Mouse (Mus musculus) embryonic facial prominence, embryonic 13.5 days (tissue): Measurements from ENCODE around the gene St6galnac3. TPM values are rescaled to one million over a fixed set of nuclear protein-coding genes. Genes with fewer than 3 reads are reported as not detected.

Source experiments
- ATAC-seq: fragments of 200-750 bp; cut with Nextera tagmentation; 2 replicates; pipeline ENCODE4 v1.8.0; 2017; ENCODE audit warnings: low read depth; ENCODE audit not compliant: insufficient number of reproducible peaks, insufficient read depth, low FRiP score, low TSS enrichment
- H3K27ac ChIP-seq: fragments of 300-500 bp; sonication (generic); 2 replicates; pipeline ENCODE4 v1.5.1; 2015; ENCODE audit warnings: moderate library complexity, mild to moderate bottlenecking, inconsistent platforms
- H3K27me3 ChIP-seq: fragments of 300-500 bp; sonication (generic); 2 replicates; pipeline ENCODE4 v1.6.1; 2015; ENCODE audit warnings: mild to moderate bottlenecking, inconsistent platforms
- H3K36me3 ChIP-seq: fragments of 300-500 bp; sonication (generic); 2 replicates; pipeline ENCODE4 v1.6.1; 2015; ENCODE audit warnings: mild to moderate bottlenecking, inconsistent platforms
- H3K4me1 ChIP-seq: fragments of 300-500 bp; sonication (generic); 2 replicates; pipeline ENCODE4 v1.6.1; 2015; ENCODE audit warnings: inconsistent platforms
- H3K4me2 ChIP-seq: fragments of 300-500 bp; sonication (generic); 2 replicates; pipeline ENCODE4 v1.6.1; 2015; ENCODE audit warnings: moderate library complexity, mild to moderate bottlenecking, inconsistent platforms
- H3K4me3 ChIP-seq: fragments of 300-500 bp; sonication (generic); 2 replicates; pipeline ENCODE4 v1.5.1; 2015; ENCODE audit warnings: mild to moderate bottlenecking, inconsistent platforms
- H3K9ac ChIP-seq: fragments of 300-500 bp; sonication (generic); 2 replicates; pipeline ENCODE4 v1.6.1; 2015; ENCODE audit warnings: mild to moderate bottlenecking, inconsistent platforms
- H3K9me3 ChIP-seq: fragments of 300-500 bp; sonication (generic); 2 replicates; pipeline ENCODE4 v1.6.1; 2016; ENCODE audit warnings: inconsistent platforms
- WGBS: fragments of 180-500 bp; shearing (Covaris S2); methylation state at CpG from one replicate; pipeline ENCODE4 v1.1.7; 2015; ENCODE audit warnings: mixed read lengths; 5-methylcytosine and 5-hydroxymethylcytosine counted together
- polyA plus RNA-seq: library from polyadenylated mRNA; unstranded; fragments of >200 nt; fragmentation: Nextera tagmentation; extraction: Ambion mirVana; gene quantifications from 2 replicates; pipeline ENCODE4 v1.2.1, GENCODE M21; 2015

Gene St6galnac3
- polyA plus RNA-seq, 1 experiment from 2014 or later = 60.3 TPM

- H3K27me3 ChIP-seq = no peaks in the 10 kb centered on the region
- H3K4me1 ChIP-seq = no peaks in the 10 kb centered on the region
- no peak overlapping the region for H3K4me3 ChIP-seq
- ATAC-seq = no peak
- no peak overlapping the region for H3K27ac ChIP-seq
- H3K36me3 ChIP-seq = no peaks in the 10 kb centered on the region
- H3K9me3 ChIP-seq = no peaks in the 10 kb centered on the region
- H3K9ac ChIP-seq = no peak overlapping the region
- no peak overlapping the region for H3K4me2 ChIP-seq
- WGBS = 89% methylated on average over 4 of the region's 4 CpGs
Measured at GRCm38 (mm10) chr3:153483691-153484090, 241.3 kb downstream of the St6galnac3 start.

DNA sequence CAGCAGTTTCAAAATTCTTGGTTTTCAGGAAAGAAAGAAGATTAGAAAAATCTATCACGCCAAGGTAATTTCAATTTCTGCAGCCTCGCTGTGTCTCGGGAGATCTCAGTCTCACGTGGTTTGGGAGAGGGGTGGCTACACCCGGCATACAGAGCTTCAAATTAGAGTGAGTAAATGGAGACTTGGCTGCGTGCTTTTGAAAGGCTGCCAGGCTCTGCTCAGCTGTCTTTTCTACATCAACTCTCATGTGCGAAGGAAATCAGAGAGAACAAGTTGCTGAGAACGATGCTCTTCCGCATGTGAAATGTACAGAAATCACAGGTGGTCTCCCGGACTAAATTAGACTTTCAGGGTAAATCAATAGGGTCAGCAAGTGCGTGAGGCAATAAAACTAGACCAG, 242.9 kb downstream of the St6galnac3 start:
- no peaks in the 10 kb centered on the region for H3K4me1 ChIP-seq

GRCm38 (mm10) chr3:153481012-153481411, 244.0 kb downstream of the St6galnac3 start:
- 90% methylated on average over 6 of the region's 6 CpGs for WGBS
- Histone ChIP-seq H3K27ac (no peak overlapping the region), H3K4me3 (no peak overlapping the region), H3K4me2 (no peak overlapping the region), H3K36me3 (no peaks in the 10 kb centered on the region), H3K9ac (no peak overlapping the region), H3K4me1 (no peaks in the 10 kb centered on the region), H3K27me3 (no peaks in the 10 kb centered on the region), H3K9me3 (no peaks in the 10 kb centered on the region)
- ATAC-seq = no peak

More for the DNA sequence above, 242.9 kb downstream of the St6galnac3 start:
- 70% methylated on average over 11 of the region's 11 CpGs for whole genome bisulfite sequencing
- no peaks in the 10 kb centered on the region for H3K9me3 ChIP-seq
- H3K4me3 ChIP-seq = no peak overlapping the region
- no peak overlapping the region for H3K9ac ChIP-seq
- ATAC-seq = no peak
- no peak overlapping the region for H3K4me2 ChIP-seq
- no peaks in the 10 kb centered on the region for H3K27me3 ChIP-seq
- no peaks in the 10 kb centered on the region for H3K36me3 ChIP-seq
- H3K27ac ChIP-seq = no peak overlapping the region

DNA sequence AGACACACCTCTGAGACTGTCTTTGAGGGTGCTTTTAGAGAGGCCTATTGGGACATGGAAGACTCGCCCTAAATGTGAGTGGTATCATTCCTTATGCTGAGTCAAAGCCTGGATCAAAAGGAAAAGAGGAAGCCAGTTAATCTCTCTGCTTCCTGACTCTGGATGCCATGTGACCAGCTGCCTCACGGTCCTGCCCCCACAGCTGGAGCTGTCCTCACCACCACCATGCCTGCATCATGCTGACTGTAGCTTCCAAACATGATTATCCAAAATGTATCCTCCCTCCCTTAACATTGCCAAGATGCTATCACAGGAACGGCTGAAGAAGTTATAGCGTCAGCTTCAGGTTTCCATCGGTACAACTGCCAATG, 244.4 kb downstream of the St6galnac3 start:
- H3K9ac ChIP-seq = no peak overlapping the region

DNA sequence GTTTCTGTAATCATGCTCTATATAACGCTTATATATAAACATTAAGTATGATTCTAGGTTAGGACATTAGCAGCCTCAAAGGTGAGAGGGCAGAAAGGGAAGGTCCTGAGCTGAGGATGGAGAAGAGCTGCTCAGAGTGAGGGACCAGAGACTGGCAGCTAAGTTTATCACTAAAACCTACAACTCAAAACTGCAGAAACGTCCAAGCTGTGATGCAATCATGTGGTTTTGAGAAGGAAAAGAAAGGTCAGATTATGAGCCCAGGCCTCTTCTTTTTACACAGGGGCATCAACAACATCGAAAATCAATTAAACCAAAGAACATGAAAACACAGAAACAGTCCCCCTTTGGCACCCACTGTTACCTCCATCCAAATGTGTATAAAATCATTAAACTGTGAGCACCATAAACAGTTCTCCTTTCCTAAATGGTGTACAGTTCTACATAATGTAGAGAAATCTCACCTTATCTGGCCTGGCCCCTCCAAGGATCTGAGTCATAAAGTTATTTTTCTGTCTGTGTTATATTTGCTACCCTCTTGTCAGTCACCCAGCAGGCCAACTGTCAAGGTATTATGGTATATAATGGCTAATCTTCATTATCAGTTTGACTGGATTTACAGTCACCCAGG, 244.9 kb downstream of the St6galnac3 start:
- Histone ChIP-seq H3K4me2 (no peak overlapping the region), H3K9ac (no peak overlapping the region), H3K9me3 (no peaks in the 10 kb centered on the region), H3K4me1 (no peaks in the 10 kb centered on the region), H3K36me3 (no peaks in the 10 kb centered on the region), H3K27ac (no peak overlapping the region), H3K27me3 (no peaks in the 10 kb centered on the region), H3K4me3 (no peak overlapping the region)
- no peak for ATAC-seq
- 86% methylated on average over 3 of the region's 3 CpGs for WGBS

More for the DNA sequence above, 244.4 kb downstream of the St6galnac3 start:
- Histone ChIP-seq H3K36me3 (no peaks in the 10 kb centered on the region), H3K4me2 (no peak overlapping the region), H3K27me3 (no peaks in the 10 kb centered on the region), H3K9me3 (no peaks in the 10 kb centered on the region), H3K27ac (no peak overlapping the region), H3K4me1 (no peaks in the 10 kb centered on the region), H3K4me3 (no peak overlapping the region)
- no peak for ATAC-seq
- 78% methylated on average over 5 of the region's 5 CpGs for WGBS

GRCm38 (mm10) chr3:153475919-153476318, 249.1 kb downstream of the St6galnac3 start:
- WGBS = 92% methylated on average over 9 of the region's 9 CpGs
- Histone ChIP-seq H3K4me3 (no peak overlapping the region), H3K9me3 (no peaks in the 10 kb centered on the region), H3K4me2 (no peak overlapping the region), H3K27me3 (no peaks in the 10 kb centered on the region), H3K36me3 (no peaks in the 10 kb centered on the region), H3K4me1 (no peaks in the 10 kb centered on the region), H3K9ac (no peak overlapping the region), H3K27ac (no peak overlapping the region)
- no peak for ATAC-seq

- no peak overlapping the region for H3K27ac ChIP-seq
- no peak overlapping the region for H3K4me3 ChIP-seq
- H3K4me1 ChIP-seq = no peaks in the 10 kb centered on the region
- no peak overlapping the region for H3K9ac ChIP-seq
- no peak for ATAC-seq
- no peaks in the 10 kb centered on the region for H3K27me3 ChIP-seq
- no peak overlapping the region for H3K4me2 ChIP-seq
- WGBS = 94% methylated on average over 20 of the region's 20 CpGs
- H3K9me3 ChIP-seq = no peaks in the 10 kb centered on the region
- no peaks in the 10 kb centered on the region for H3K36me3 ChIP-seq
Measured at GRCm38 (mm10) chr3:153475461-153475860, 249.5 kb downstream of the St6galnac3 start.

GRCm38 (mm10) chr3:153472583-153473471, 252.1 kb downstream of the St6galnac3 start:
- Histone ChIP-seq H3K36me3 (no peaks in the 10 kb centered on the region), H3K27me3 (no peaks in the 10 kb centered on the region), H3K4me1 (0 out of 2 replicates have a peak, but pooled peaks cover 4% of the 10 kb centered on the region), H3K27ac (no peak overlapping the region), H3K9ac (no peak overlapping the region), H3K9me3 (no peaks in the 10 kb centered on the region), H3K4me3 (no peak overlapping the region), H3K4me2 (no peak overlapping the region)
- no peak for ATAC-seq
- 87% methylated on average over 11 of the region's 11 CpGs for WGBS

DNA sequence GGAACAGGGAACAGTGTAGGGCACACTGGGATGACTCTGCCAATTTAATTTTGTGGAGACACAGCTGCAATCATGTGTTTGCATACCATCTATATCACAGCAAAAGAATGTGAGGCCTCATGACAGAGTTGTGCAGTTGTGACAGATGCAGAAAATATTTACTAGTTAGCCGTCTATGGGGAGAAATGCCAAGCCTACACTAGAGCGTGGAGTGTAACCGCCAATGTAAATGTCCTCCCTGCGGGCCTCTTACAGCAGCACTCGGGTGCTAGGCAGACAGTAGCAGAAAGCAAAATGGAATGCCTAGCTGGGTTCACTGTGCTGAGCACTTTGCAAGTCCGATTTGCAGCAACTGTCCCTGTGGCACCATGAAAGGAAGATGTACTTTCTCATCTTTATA, 261.1 kb downstream of the St6galnac3 start:
- peaks cover 16% of the 10 kb centered on the region for H3K36me3 ChIP-seq
- 91% methylated on average over 6 of the region's 6 CpGs for WGBS
- H3K27ac ChIP-seq = no peak overlapping the region
- H3K4me1 ChIP-seq = 0 out of 2 replicates have a peak, but pooled peaks cover 2% of the 10 kb centered on the region
- 0 out of 2 replicates have a peak, but pooled peaks cover 4% of the 10 kb centered on the region for H3K9me3 ChIP-seq
- no peak overlapping the region for H3K4me2 ChIP-seq
- no peak overlapping the region for H3K9ac ChIP-seq
- no peak for ATAC-seq
- no peaks in the 10 kb centered on the region for H3K27me3 ChIP-seq
- H3K4me3 ChIP-seq = no peak overlapping the region

- Histone ChIP-seq H3K4me2 (no peak overlapping the region), H3K27ac (no peak overlapping the region), H3K36me3 (peaks cover 17% of the 10 kb centered on the region), H3K9me3 (0 out of 2 replicates have a peak, but pooled peaks cover 7% of the 10 kb centered on the region), H3K27me3 (no peaks in the 10 kb centered on the region), H3K4me1 (no peaks in the 10 kb centered on the region), H3K4me3 (no peak overlapping the region), H3K9ac (no peak overlapping the region)
- WGBS = 99% methylated on average over 4 of the region's 4 CpGs
- ATAC-seq = no peak
Measured at GRCm38 (mm10) chr3:153460173-153460572, 264.8 kb downstream of the St6galnac3 start.

GRCm38 (mm10) chr3:153458593-153458992, 266.4 kb downstream of the St6galnac3 start:
- 72% methylated on average over 3 of the region's 3 CpGs for whole genome bisulfite sequencing
- 0 out of 2 replicates have a peak, but pooled peaks cover 7% of the 10 kb centered on the region for H3K9me3 ChIP-seq
- H3K27ac ChIP-seq = no peak overlapping the region
- H3K9ac ChIP-seq = no peak overlapping the region
- H3K4me1 ChIP-seq = no peaks in the 10 kb centered on the region
- no peak overlapping the region for H3K4me2 ChIP-seq
- no peak overlapping the region for H3K4me3 ChIP-seq
- no peaks in the 10 kb centered on the region for H3K27me3 ChIP-seq
- ATAC-seq = no peak
- peaks cover 17% of the 10 kb centered on the region for H3K36me3 ChIP-seq

DNA sequence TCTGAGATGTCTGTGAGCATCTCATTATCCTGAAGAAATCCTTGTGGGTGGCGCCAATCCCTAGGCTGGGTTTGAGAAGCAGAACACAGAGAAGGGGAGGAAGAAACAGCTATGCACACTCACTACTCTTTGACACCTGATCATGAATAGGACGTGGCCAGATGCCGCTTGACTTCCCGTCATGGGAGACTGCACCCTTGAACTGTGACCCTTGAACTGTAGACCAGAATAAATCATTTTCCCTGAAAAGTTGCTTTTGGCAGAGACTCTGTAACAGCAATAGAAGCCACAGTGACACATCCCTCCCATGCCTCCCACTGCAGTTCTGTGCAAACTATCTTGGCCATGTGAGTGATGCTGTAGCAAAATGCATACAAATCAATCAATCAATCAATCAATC, 267.3 kb downstream of the St6galnac3 start:
- Histone ChIP-seq H3K9ac (no peak overlapping the region), H3K36me3 (peaks cover 17% of the 10 kb centered on the region), H3K4me2 (no peak overlapping the region), H3K27ac (no peak overlapping the region), H3K4me3 (no peak overlapping the region), H3K9me3 (0 out of 2 replicates have a peak, but pooled peaks cover 7% of the 10 kb centered on the region), H3K4me1 (no peaks in the 10 kb centered on the region), H3K27me3 (no peaks in the 10 kb centered on the region)
- 96% methylated on average over 4 of the region's 4 CpGs for WGBS
- no peak for ATAC-seq
